Mouse (Mus musculus): Measurements from ENCODE around the gene Lmo7. TPM values are rescaled to one million over a fixed set of nuclear protein-coding genes. Genes with fewer than 3 reads are reported as not detected.
A peak's percentile ranks its signal among the peaks of the same experiment; 100 is the strongest.

Lmo7 gene
- polyA plus RNA-seq, 1 experiment from 2014 or later, result 2.8 TPM

- Histone ChIP-seq H3K36me3 (replicated peaks; ENCODE audit: insufficient read depth, low read length) (no peaks in the 10 kb centered on the region), H3K27ac (ENCODE audit: low read depth) (no peak overlapping the region), H3K9me3 (ENCODE audit: low read length) (no peaks in the 10 kb centered on the region), H3K4me3 (ENCODE audit: low read depth, low read length) (no peak overlapping the region), H3K9ac (replicated peaks) (no peak overlapping the region), H3K4me2 (ENCODE audit: low read depth, low read length) (no peak overlapping the region), H3K27me3 (ENCODE audit: insufficient read depth, low read length) (no peaks in the 10 kb centered on the region), H3K4me1 (ENCODE audit: insufficient read depth) (peaks cover 5% of the 10 kb centered on the region; the same call in 1 of the 2 replicates)
- TF ChIP-seq EP300 (IDR thresholded peaks at IDR 0.05; ENCODE audit: low read depth) (no peak), CTCF (IDR thresholded peaks at IDR 0.05; ENCODE audit: low read depth) (no peak)
- ATAC-seq, result no peak
- no peak for DNase-seq
- 74% methylated on average over 7 of the region's 7 CpGs for WGBS (ENCODE audit: insufficient replicate concordance)
Observed at GRCm38 (mm10) chr14:101844467-101844866, 114.7 kb downstream of the Lmo7 start.

DNA sequence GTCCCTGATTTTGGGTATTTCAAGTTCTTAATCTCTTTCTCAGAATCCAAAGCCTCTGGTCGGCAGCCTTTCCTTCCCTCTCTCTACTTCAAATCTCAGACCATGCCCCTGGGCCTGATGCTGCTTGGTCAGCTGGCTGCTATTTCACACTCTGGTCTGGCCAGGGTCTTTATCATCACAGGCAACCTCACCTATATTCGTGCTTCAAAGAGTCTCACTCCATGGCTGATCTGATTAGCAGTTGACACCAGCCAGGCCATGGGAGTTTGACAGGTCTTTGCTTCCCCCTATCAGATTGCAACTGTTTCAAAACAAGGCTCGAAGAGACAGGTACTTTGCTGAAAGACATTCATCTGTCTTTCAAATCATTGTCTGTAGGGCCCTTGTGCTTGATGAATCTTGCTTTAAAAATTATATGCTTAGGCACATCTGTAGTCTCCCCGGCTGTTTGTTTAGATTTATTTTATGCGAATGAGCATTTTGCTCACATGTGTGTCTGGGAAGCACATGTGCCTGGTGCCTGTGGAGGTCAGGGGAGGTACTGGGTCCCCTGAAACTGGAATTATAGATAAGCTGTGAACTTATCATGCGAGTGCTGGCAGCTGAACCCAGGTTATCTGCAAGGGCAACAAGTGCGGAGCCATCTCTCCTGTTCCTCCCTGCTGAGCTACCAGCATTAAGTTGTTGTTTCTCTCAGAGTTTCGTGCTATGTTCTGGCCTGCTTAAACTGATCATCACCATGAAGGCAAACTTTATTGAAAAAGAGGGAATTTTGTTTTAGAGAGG, 116.5 kb downstream of the Lmo7 start:
- peak; percentile 28; the same call in 1 of the 2 replicates for ATAC-seq
- H3K4me3 ChIP-seq (ENCODE audit: low read depth, low read length), result no peak overlapping the region
- H3K9ac ChIP-seq (replicated peaks), result no peak overlapping the region
- no peaks in the 10 kb centered on the region for H3K36me3 ChIP-seq (replicated peaks; ENCODE audit: insufficient read depth, low read length)
- no peaks in the 10 kb centered on the region for H3K27me3 ChIP-seq (ENCODE audit: insufficient read depth, low read length)
- WGBS (ENCODE audit: insufficient replicate concordance), result 47% methylated on average over 8 of the region's 8 CpGs
- no peaks in the 10 kb centered on the region for H3K9me3 ChIP-seq (ENCODE audit: low read length)
- TF ChIP-seq EP300 (IDR thresholded peaks at IDR 0.05; ENCODE audit: low read depth) (no peak), CTCF (IDR thresholded peaks at IDR 0.05; ENCODE audit: low read depth) (no peak)
- DNase-seq, result no peak
- no peak overlapping the region for H3K27ac ChIP-seq (ENCODE audit: low read depth)
- no peak overlapping the region for H3K4me2 ChIP-seq (ENCODE audit: low read depth, low read length)
- H3K4me1 ChIP-seq (ENCODE audit: insufficient read depth), result peaks cover 5% of the 10 kb centered on the region; the same call in 1 of the 2 replicates

GRCm38 (mm10) chr14:101847520-101847919, 117.8 kb downstream of the Lmo7 start:
- DNase-seq, result no peak
- no peak for TF ChIP-seq EP300 (IDR thresholded peaks at IDR 0.05; ENCODE audit: low read depth)
- no peak for TF ChIP-seq CTCF (IDR thresholded peaks at IDR 0.05; ENCODE audit: low read depth)

DNA sequence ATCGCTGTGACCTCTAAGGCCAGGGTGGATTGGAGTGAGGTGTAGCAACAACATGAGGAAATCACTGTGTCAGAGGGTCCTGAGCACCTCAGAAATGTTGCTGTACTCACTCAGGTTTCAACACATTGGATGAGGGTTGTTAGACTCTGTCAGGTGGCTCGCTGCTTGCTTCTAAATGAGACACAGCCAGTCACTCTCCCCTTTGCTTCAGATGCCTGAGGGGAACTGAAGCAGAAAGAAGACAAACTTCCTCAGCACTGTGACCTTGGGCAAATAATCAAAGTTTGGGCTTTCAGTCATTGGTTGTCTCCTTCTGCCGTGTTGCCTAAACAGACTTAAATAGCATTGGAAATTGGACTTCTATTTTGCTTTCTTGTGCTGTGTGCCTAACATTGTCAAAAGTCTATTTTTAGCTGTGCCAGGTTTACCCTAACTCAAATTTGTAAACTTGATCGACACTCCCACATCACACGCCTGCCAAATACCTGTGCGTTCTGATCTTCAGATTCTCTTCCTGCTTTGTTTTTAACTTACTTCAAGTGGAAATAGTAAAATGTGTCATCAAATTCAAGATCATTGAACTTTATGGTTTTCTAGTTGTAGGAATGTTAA, 122.9 kb downstream of the Lmo7 start:
- Histone ChIP-seq H3K36me3 (replicated peaks; ENCODE audit: insufficient read depth, low read length) (no peaks in the 10 kb centered on the region), H3K4me3 (ENCODE audit: low read depth, low read length) (no peak overlapping the region), H3K9ac (replicated peaks) (no peak overlapping the region), H3K27ac (ENCODE audit: low read depth) (0 out of 2 replicates have a peak overlapping the region, but pooled peaks have one; percentile 23), H3K4me1 (ENCODE audit: insufficient read depth) (peaks cover 5% of the 10 kb centered on the region; the same call in 1 of the 2 replicates), H3K9me3 (ENCODE audit: low read length) (no peaks in the 10 kb centered on the region), H3K27me3 (ENCODE audit: insufficient read depth, low read length) (no peaks in the 10 kb centered on the region), H3K4me2 (ENCODE audit: low read depth, low read length) (no peak overlapping the region)
- ATAC-seq (peak; percentile 35; the same call in 1 of the 2 replicates), DNase-seq (no peak)
- no peak for TF ChIP-seq CTCF (IDR thresholded peaks at IDR 0.05; ENCODE audit: low read depth)
- TF ChIP-seq EP300 (IDR thresholded peaks at IDR 0.05; ENCODE audit: low read depth), result no peak
- WGBS (ENCODE audit: insufficient replicate concordance), result 64% methylated on average over 6 of the region's 6 CpGs

More at GRCm38 (mm10) chr14:101847520-101847919, 117.8 kb downstream of the Lmo7 start:
- Histone ChIP-seq H3K4me2 (ENCODE audit: low read depth, low read length) (no peak overlapping the region), H3K27ac (ENCODE audit: low read depth) (no peak overlapping the region), H3K4me1 (ENCODE audit: insufficient read depth) (peaks cover 7% of the 10 kb centered on the region), H3K9ac (replicated peaks) (no peak overlapping the region), H3K36me3 (replicated peaks; ENCODE audit: insufficient read depth, low read length) (no peaks in the 10 kb centered on the region), H3K27me3 (ENCODE audit: insufficient read depth, low read length) (no peaks in the 10 kb centered on the region), H3K9me3 (ENCODE audit: low read length) (no peaks in the 10 kb centered on the region), H3K4me3 (ENCODE audit: low read depth, low read length) (no peak overlapping the region)
- WGBS (ENCODE audit: insufficient replicate concordance), result 48% methylated on average over 7 of the region's 7 CpGs
- ATAC-seq, result peak; percentile 72

- DNase-seq (no peak), ATAC-seq (no peak)
- Histone ChIP-seq H3K27me3 (ENCODE audit: insufficient read depth, low read length) (no peaks in the 10 kb centered on the region), H3K36me3 (replicated peaks; ENCODE audit: insufficient read depth, low read length) (no peaks in the 10 kb centered on the region), H3K4me1 (ENCODE audit: insufficient read depth) (peaks cover 5% of the 10 kb centered on the region; the same call in 1 of the 2 replicates), H3K9ac (replicated peaks) (no peak overlapping the region), H3K4me2 (ENCODE audit: low read depth, low read length) (no peak overlapping the region), H3K4me3 (ENCODE audit: low read depth, low read length) (no peak overlapping the region), H3K9me3 (ENCODE audit: low read length) (no peaks in the 10 kb centered on the region), H3K27ac (ENCODE audit: low read depth) (no peak overlapping the region)
- TF ChIP-seq EP300 (IDR thresholded peaks at IDR 0.05; ENCODE audit: low read depth) (no peak), CTCF (IDR thresholded peaks at IDR 0.05; ENCODE audit: low read depth) (no peak)
- 70% methylated on average over 1 of the region's 1 CpGs for WGBS (ENCODE audit: insufficient replicate concordance)
Observed at GRCm38 (mm10) chr14:101853207-101853606, 123.5 kb downstream of the Lmo7 start.

DNA sequence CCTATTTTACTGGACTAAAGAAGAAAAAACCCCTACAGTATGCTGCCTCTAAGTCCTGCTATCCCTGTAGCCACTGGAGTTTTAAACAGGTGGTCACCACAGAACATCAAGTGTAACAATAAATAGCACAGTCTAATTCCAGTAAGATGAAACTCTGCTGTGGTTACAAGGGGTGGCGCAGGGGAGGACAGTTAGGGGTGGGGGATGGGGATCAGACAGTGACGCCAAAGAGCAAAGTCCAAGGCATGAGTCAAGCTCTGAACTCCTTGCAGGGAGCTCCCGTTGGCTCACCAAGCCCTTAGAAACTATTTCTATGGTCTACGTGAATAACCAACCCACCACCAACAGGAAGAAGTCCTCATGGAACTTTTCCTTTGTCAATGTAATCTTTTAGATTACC, 124.0 kb downstream of the Lmo7 start:
- peak; percentile 48 for DNase-seq
- Histone ChIP-seq H3K4me2 (ENCODE audit: low read depth, low read length) (no peak overlapping the region), H3K27ac (ENCODE audit: low read depth) (0 out of 2 replicates have a peak overlapping the region, but pooled peaks have one; percentile 22), H3K4me3 (ENCODE audit: low read depth, low read length) (no peak overlapping the region), H3K4me1 (ENCODE audit: insufficient read depth) (peaks cover 5% of the 10 kb centered on the region; the same call in 1 of the 2 replicates), H3K36me3 (replicated peaks; ENCODE audit: insufficient read depth, low read length) (no peaks in the 10 kb centered on the region), H3K9me3 (ENCODE audit: low read length) (no peaks in the 10 kb centered on the region), H3K9ac (replicated peaks) (no peak overlapping the region), H3K27me3 (ENCODE audit: insufficient read depth, low read length) (no peaks in the 10 kb centered on the region)
- ATAC-seq, result peak; percentile 86
- TF ChIP-seq EP300 (IDR thresholded peaks at IDR 0.05; ENCODE audit: low read depth) (no peak), CTCF (IDR thresholded peaks at IDR 0.05; ENCODE audit: low read depth) (no peak)
- 32% methylated on average over 4 of the region's 4 CpGs for WGBS (ENCODE audit: insufficient replicate concordance)
